Mouse (Mus musculus): ENCODE data around the gene Zfp277. TPM values are rescaled to one million over a fixed set of nuclear protein-coding genes. Genes with fewer than 3 reads are reported as not detected.

Gene Zfp277
- total RNA-seq, 2 experiments from 2014 or later, result 18.7 to 19.6 TPM

- intact Hi-C loops (cut with DNase I), result no loop called here
Measured at GRCm38 (mm10) chr12:40387786-40388185, 57.9 kb downstream of the Zfp277 start.

GRCm38 (mm10) chr12:40385301-40385700 lies 60.4 kb downstream of the Zfp277 start:
- no peak for TF ChIP-seq CTCF (IDR thresholded peaks at IDR 0.05)
- no peak overlapping the region for H3K4me3 ChIP-seq
- no peak for DNase-seq (ENCODE audit: extremely low spot score in 1 of 2, low spot score in 2 of 2)
- H3K27ac ChIP-seq, result no peak overlapping the region
- intact Hi-C loops (cut with DNase I), result no loop called here

More at GRCm38 (mm10) chr12:40387786-40388185, 57.9 kb downstream of the Zfp277 start:
- DNase-seq (ENCODE audit: extremely low spot score in 1 of 2, low spot score in 2 of 2), result no peak
- H3K4me3 ChIP-seq, result no peak overlapping the region
- no peak for TF ChIP-seq CTCF (IDR thresholded peaks at IDR 0.05)
- peak overlapping the region; percentile 5; the same call in 1 of the 2 replicates for H3K27ac ChIP-seq

DNA sequence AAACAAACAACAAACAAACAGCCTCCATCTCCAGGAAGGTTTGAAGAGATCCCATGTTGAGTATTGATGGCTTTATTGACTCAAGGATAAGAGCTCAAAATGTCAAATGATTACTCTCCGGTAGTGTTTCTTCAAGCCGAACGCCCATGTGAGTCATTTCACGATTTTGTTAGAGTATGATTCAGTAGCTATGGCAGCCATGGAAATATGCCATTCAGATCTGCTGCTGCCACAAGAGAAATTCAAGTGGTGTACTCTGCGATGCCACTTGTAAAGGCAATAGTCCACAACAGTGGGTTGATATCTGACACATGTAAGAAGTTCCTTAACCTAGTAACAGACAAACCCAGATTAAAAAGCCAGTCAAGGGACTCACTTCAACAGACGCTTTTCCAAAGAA lies 62.0 kb downstream of the Zfp277 start:
- Histone ChIP-seq H3K27ac (no peak overlapping the region), H3K4me3 (no peak overlapping the region)
- no peak for DNase-seq (ENCODE audit: extremely low spot score in 1 of 2, low spot score in 2 of 2)
- intact Hi-C loops (cut with DNase I), result no loop called here
- TF ChIP-seq CTCF (IDR thresholded peaks at IDR 0.05), result no peak

DNA sequence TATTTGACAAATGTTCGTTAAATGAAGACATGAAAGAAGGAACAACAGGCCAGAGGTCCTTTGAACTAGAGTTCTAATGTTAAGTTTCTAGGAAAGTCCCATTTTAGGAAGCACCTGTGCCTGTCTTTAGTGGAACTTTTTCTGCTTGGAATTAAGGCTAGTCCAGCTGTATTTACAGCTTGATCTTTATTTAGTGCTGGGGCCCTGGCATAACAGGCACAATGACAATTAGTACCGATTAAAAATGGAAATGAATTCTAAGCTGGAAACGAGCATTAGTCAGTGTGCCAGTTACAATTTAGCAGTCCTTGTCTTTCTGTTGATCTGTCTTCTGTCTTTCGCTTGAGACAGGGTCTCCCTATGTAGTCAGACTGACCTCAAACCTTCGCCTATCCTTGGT lies 63.2 kb downstream of the Zfp277 start:
- TF ChIP-seq CTCF (IDR thresholded peaks at IDR 0.05), result no peak
- intact Hi-C loops (cut with DNase I), result no loop called here
- H3K4me3 ChIP-seq, result no peak overlapping the region
- DNase-seq (ENCODE audit: extremely low spot score in 1 of 2, low spot score in 2 of 2), result no peak
- H3K27ac ChIP-seq, result no peak overlapping the region

DNA sequence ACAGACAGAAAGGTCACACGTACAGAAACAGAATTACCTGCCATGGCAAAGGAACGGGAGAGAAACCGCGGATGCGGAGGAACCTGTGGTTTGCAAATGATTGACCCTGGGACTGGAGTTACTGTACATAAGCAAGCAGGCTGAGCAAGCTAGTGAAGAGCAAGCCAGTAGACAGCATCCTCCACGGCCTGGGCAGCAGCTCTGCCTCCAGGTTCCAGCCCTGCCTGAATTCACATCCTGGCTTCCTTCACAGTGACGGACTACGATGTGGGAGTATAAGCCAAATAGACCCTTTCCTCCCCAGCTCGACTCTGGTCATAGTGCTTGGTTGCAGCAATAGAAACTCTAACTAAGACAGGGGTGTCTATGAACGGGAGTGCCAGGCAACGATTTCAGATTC lies 63.9 kb downstream of the Zfp277 start:
- TF ChIP-seq CTCF (IDR thresholded peaks at IDR 0.05), result no peak
- DNase-seq (ENCODE audit: extremely low spot score in 1 of 2, low spot score in 2 of 2), result no peak
- peak overlapping the region; percentile 53 for H3K27ac ChIP-seq
- H3K4me3 ChIP-seq, result peak overlapping the region; percentile 39
- intact Hi-C loops (cut with DNase I), result no loop called here

- Histone ChIP-seq H3K4me3 (peak overlapping the region; percentile 39), H3K27ac (peak overlapping the region; percentile 64)
- DNase-seq (ENCODE audit: extremely low spot score in 1 of 2, low spot score in 2 of 2), result no peak
- intact Hi-C loops (cut with DNase I), result no loop called here
- no peak for TF ChIP-seq CTCF (IDR thresholded peaks at IDR 0.05)
Measured at GRCm38 (mm10) chr12:40381173-40381801, 64.4 kb downstream of the Zfp277 start.

GRCm38 (mm10) chr12:40379538-40379923 lies 66.2 kb downstream of the Zfp277 start:
- Histone ChIP-seq H3K4me3 (no peak overlapping the region), H3K27ac (no peak overlapping the region)
- no peak for DNase-seq (ENCODE audit: extremely low spot score in 1 of 2, low spot score in 2 of 2)
- intact Hi-C loops (cut with DNase I), result no loop called here
- TF ChIP-seq CTCF (IDR thresholded peaks at IDR 0.05), result no peak

DNA sequence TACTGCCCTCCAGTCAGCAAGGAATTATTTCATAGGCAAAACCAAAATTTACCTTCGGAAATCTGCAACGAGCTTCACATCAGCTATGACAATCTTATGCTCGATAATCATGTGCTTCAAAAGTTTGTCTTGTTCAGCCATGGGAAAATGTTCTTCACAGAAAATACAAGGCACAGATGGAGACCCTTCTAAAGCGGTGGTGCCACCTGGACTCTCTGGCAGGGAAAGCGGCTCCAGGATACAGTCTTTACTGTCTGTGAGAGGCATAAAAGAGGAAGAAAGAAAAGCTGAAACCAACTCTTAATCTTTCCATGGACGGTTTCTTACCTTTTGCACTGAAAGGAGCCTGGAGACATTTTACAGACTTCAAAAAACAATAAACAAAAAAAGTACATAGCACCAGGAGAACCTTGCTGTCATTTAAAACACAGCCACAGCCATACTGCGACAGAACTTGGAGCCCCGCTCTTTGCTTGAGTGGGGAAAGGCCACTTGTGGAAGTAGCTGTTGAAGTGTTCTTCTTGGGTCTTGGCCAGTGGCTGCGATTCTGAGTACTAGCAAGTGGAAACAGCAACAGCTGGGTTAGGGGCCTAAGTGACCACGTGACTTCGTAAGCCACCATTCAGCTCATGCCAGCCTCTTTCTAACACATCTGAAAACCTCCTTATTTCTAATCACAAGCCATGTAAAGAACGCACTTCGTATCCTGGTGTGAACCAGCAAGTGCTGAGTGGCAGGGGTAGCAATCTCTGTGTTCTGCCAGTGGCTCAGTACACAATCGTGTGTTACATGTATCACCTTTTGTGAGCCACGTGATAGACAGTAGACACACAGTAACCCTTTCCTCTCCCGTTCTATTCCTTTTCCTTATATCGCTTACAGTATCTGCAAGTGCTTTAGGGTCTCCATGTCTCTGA lies 66.8 kb downstream of the Zfp277 start:
- no peak overlapping the region; the same call in 1 of the 2 replicates for H3K27ac ChIP-seq
- intact Hi-C loops (cut with DNase I), result no loop called here
- no peak for TF ChIP-seq CTCF (IDR thresholded peaks at IDR 0.05)
- DNase-seq (ENCODE audit: extremely low spot score in 1 of 2, low spot score in 2 of 2), result no peak
- H3K4me3 ChIP-seq, result no peak overlapping the region

DNA sequence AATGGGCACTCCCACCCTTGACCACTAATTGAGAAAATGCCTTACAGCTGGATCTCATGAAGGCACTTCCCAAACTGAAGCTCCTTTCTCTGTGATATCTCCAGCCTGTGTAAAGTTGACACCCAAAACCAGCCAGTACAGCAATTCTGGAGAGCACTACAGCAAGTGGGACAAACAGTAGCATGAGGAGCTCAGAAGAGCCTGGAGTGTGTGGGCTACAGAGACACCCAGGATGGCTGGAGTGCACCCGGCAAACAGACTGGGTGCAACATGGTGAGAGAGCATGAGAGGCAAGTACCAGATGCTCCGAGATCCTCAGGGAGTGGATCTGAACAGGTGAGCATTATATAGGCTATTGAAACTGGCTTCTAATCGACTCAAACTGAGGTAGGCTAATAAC lies 93.8 kb downstream of the Zfp277 start:
- no peak for TF ChIP-seq CTCF (IDR thresholded peaks at IDR 0.05)
- intact Hi-C loops (cut with DNase I), result no loop called here
- H3K27ac ChIP-seq, result no peak overlapping the region
- no peak for DNase-seq (ENCODE audit: extremely low spot score in 1 of 2, low spot score in 2 of 2)
- no peak overlapping the region for H3K4me3 ChIP-seq

GRCm38 (mm10) chr12:40348251-40348650 lies 97.5 kb downstream of the Zfp277 start:
- Histone ChIP-seq H3K4me3 (no peak overlapping the region), H3K27ac (no peak overlapping the region)
- intact Hi-C loops (cut with DNase I), result no loop called here
- no peak for DNase-seq (ENCODE audit: extremely low spot score in 1 of 2, low spot score in 2 of 2)
- TF ChIP-seq CTCF (IDR thresholded peaks at IDR 0.05), result no peak

DNA sequence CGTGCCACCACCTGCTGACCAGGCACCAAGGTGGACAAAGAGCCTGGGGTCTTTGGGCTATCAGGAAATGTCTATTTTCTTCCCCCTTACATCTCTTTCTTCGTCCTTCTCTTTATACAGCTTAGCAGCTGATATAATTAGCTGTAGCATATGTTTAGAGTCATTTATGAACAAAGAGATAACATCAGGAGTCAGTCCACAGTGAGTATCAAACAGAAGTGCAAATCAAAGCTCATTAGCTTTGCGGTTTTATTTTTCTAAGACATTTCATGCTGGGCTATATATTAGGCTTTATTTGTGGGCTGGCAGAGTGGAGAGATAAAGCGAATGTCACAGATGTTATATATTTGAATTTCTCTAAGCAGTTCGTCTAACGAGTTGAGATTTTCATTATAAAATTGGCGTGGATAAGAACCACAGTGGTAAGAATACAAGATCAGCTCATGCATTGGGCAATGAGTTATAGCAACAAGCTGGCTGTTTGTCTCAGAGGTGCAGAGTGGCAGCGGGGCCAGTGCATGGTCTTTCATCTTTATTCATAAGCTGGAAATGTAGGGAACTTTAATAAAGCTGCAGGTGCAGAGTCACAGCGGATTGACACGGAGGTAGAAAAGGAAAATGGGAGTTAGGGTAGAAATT lies 98.5 kb downstream of the Zfp277 start:
- Histone ChIP-seq H3K4me3 (no peak overlapping the region), H3K27ac (no peak overlapping the region)
- intact Hi-C loops (cut with DNase I), result no loop called here
- DNase-seq (ENCODE audit: extremely low spot score in 1 of 2, low spot score in 2 of 2), result no peak
- no peak for TF ChIP-seq CTCF (IDR thresholded peaks at IDR 0.05)

GRCm38 (mm10) chr12:40341443-40341842 lies 104.3 kb downstream of the Zfp277 start:
- intact Hi-C loops (cut with DNase I), result no loop called here
- no peak for TF ChIP-seq CTCF (IDR thresholded peaks at IDR 0.05)
- no peak overlapping the region for H3K4me3 ChIP-seq
- no peak overlapping the region for H3K27ac ChIP-seq
- no peak for DNase-seq (ENCODE audit: extremely low spot score in 1 of 2, low spot score in 2 of 2)
